Mouse (Mus musculus) adrenal gland, postnatal 14 days (tissue): Measurements from ENCODE around the gene Rsrc1. TPM values are rescaled to one million over a fixed set of nuclear protein-coding genes. Genes with fewer than 3 reads are reported as not detected.

Source experiments
- DNase-seq: peaks from one replicate; pipeline ENCODE4 v3.0.0; 2021; ENCODE audit warnings: mixed read lengths
- total RNA-seq: library from RNA; stranded (reverse); gene quantifications from 2 replicates; pipeline ENCODE4 v1.2.3, GENCODE M21; 2021

Gene Rsrc1
- total RNA-seq, 1 experiment from 2014 or later: 26.3 TPM

DNA sequence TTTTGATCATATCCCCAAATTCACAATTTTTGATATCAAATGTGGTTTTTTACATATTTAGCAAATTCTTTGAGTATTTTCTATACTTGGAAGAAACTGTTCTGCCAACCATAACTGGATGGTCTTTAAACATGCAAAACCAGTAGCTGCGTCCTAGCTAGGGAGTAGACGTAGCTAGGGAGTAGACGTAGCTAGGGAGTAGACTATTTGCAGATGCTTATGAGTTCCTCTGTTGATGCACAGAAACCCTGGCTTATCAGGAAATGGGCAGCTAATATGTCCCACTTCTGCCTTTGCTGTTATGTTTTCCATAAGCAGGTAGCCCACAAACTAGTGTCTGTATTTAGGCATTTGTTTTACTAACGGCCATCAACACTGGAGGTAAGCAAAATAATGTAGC lies 298.6 kb downstream of the Rsrc1 start:
- DNase-seq: no peak

DNA sequence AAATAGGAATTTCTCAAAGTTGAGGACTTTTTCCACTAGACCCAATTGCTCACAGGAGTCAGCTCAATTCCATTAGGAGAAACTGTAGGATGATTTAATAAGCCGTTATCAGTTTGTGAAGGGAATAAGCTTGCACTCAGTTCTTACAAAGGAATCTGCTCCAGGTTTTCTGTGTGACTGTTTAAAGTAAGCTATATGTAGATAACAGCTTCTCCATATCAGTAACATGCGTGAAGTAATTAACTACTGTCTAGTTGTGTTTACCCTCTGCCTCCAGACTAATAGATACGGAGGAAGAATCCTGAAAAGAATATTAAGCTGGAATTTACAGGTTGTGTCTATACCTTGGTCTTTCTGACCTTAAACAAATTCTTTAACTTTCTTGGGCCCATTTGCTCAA lies 299.1 kb downstream of the Rsrc1 start:
- DNase-seq: no peak

DNA sequence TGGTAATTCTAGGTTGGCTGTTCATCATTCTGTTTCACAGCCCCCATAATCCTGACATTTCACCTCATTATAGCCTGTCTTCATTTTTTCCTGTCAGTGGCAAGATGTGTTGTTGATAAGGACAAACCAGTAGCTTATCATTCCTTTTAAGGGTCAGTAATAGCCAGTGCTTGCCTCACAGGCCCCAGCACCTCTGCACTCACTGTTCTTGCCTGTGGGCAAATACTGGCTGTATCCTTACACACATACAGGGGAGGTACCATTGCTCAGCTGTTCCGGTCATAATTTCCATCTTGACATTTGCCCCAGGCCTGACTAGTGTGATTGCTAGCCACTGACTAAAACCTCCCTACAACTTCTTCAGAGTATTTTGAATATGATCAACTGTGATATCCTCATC lies 302.8 kb downstream of the Rsrc1 start:
- DNase-seq: peak; percentile 8

DNA sequence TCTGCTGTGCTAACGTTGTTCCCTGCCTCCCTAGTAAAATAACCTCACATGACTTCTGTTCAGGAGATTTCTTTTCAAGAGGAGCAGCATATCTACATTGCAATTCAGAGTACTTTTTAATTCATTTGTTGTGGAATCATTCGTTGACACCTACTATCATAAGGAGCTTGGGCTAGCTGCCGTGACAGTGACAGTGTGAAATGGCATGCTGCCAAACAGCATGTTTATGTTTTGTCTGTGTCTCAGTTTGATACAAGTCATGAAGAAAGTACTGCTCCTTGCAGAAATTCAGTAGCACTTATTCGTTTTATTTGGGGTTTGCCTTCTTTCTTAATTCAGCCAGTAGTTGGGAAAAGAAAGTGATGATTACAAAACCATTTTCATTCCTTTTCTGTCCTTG lies 303.7 kb downstream of the Rsrc1 start:
- DNase-seq: peak; percentile 15

DNA sequence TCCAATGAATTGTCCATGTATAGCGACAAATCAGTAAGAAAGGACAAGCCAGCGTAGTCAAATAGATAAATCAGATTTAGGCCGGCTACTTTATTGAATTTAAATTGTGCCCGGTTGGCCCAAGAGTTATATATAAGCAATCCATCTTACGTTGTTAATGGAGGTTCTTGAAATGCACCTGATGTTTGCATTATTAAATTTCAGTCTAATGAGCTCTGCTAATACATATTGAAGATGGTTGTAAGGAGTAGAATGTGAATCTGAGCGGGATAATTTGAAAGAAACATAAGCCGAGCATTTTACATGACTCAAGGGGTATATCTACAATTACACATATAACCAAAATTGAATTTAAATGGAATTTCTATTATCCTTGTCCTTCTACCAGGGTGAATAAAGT lies 307.5 kb downstream of the Rsrc1 start:
- no peak for DNase-seq

DNA sequence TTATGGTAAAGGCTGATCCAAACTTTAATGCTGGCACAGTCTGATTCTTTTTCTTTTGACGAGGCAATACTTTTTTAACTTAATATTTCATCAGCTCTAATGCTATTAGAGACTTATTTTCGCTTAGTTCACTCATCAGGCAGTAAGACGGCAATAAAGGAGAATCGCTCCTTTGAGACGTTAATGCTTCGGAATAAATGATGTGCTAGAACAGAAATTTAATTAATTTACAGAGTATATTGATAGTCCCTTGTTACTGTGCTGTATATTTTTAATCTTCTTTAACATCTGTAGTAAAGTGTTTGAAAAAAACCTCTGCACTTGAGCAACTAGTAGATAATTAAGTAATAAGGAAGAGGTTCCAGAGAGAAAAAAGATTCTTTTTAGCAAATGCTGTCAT lies 308.3 kb downstream of the Rsrc1 start:
- no peak for DNase-seq

DNA sequence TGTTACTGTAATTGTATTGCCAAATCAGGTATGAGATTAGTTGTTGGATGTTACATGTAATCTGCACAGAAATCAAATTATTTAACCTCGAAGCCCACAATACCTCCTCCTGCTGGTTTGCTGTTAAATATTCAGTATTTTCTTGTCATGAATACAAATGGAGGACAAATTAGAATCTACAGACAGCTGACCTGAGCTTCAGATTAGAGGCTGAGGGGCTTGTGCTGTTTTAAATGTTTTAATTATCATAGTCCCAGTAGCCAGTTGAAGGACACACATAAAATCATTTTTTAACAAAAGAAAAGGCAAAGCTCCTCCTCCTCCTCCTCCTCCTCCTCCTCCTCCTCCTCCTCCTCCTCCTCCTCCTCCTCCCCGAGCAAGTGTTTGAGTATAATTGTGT lies 327.5 kb downstream of the Rsrc1 start:
- DNase-seq: no peak

DNA sequence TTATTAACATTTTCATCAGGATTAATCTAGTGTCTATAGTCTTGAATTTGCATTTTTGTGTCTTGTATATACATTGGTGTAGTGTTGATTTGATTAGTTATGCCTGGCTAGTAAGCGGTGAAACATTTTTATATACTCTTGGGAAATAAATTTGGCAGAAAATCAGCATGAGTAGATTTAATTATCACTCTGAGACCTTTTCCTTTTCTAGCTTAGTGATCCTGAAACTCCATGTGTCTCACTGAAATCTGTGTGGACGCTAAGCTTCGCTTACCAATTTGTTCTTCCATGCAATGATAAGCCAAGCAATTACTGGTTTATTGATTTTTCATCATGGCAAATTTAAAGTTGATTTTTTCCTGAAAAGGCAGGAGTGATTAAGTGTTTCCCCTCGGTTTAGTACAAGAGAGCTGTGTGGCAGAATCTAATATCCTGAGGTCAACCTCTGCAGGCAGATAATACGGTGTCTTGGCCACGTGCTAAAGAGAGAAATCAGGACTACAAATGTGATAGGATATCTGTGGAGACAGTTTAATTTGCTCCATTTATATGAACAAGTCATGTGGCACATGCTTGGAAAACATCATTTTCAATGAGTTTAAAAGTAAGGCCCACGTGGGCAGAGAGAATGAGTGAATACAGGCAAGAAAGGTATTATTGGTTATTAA lies 328.6 kb downstream of the Rsrc1 start:
- DNase-seq: no peak

DNA sequence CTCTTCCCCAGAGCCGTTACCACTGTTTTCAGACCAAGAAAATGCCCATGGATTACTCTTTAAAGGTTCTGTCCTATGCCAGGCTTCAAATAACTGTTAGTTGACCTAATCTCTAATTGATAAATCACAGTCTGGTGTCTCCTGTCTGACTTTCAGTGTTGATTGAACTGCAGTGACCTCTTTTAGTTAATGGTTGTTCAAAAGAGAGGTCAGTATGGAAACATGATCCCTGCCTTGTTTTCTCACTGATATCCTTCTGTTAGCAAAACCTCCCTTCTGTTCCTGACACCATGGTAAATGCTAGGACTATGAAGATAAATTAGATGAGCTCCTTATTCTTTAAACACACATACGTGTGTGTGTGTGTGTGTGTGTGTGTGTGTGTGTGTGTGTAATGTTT lies 330.2 kb downstream of the Rsrc1 start:
- DNase-seq: no peak

DNA sequence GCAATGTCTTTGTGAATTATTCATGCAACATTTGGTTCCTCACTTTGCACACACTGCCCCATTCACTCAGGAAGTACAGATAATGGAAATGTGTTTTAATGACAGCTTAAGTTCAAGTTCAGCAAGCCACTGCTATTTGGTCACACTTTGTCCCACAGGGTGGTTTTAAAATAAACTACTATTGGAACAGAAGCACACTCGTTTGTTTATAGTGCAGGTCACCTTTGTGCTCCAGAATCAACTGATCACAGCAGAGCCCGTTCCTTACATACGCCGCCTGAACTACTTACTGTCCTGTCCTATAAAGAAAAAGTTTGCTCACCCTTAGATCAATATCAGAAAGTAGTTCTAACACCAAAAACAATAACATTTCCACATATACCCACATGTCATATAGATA lies 341.2 kb downstream of the Rsrc1 start:
- no peak for DNase-seq

DNA sequence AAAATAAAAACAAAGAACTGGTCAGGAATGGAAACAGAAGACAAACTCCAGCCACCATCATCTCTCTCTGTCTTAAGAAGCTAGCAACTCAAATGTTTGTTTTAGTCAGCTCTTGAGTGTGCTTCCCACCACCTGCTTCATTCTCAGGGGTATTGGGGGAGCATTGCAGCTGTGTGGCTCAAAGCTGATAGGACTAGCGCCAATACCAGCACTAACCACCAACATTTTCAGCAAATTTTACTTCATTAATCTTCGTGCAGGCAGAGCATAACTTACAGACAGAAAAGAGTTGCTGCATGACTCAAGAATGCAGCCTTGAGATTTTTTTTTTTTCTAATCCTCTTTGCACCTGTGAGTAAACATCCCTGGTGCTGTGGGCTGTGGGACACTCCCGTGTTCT lies 358.4 kb downstream of the Rsrc1 start:
- no peak for DNase-seq

DNA sequence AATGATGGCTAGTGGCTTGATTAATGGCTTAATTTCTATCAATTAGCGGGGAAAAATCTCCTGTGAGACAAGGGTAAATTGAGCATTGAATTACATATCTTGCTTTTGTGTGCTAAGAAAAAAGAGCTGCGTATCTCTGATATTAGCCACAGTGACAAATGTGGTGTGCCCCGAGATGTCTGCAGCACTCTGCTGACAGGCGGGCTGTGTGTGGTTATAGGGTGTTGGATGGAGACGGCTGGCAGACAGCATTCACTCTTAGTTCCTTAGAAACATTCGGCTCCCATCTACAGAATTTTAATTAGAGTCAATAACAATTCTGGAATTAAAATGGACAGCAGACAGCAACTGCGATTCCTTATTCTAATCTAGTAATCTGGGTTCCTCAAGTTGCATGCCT lies 359.7 kb downstream of the Rsrc1 start:
- DNase-seq: no peak

DNA sequence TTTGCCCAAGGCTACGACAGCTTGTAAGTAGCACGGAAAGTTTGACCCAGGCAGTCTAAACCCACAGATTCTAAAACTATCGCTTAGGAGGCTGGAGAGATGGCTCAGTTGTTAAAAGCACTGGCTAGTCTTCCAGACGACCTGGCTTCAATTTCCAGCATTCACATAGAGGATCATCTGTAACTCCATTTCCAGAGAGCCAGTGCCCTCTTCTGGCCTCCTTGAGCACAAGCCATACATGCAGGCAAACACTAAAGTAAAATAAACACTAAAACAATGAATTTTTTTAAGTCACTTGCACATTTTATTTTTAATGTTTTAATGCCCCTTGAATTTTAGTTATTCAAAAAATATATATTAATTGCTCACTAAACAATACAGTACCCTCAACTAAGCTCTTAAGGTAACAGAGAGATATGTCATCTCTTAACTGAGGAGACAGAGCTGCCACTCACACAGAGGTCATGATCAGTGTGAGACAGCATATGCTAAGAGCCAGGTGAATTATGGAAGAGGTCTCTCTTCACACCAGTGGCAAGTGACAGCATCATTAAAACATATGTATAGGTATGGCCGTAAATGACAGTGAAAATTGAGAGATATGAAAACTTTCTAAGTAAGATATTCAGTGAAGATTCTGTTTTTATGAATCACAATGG lies 361.9 kb downstream of the Rsrc1 start:
- DNase-seq: peak; percentile 17

DNA sequence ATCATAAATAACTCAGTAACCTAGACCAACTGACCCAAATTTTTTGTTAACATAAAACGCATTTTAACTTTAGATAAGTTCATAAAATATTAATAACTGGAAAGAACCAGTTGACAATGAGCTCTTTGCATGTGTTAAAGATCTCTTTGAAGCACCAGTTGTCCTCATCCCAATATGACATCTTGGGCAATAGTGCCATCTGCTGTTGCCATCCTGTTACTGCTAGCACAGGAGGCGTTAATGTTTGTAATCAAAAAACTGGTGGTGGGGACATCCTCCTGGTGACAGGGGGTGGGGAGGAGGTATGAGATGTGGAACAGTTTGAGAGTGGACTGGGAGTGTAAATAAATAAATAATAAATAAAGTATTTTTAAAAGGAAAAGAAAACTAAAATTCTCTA lies 363.4 kb downstream of the Rsrc1 start:
- peak; percentile 59 for DNase-seq

DNA sequence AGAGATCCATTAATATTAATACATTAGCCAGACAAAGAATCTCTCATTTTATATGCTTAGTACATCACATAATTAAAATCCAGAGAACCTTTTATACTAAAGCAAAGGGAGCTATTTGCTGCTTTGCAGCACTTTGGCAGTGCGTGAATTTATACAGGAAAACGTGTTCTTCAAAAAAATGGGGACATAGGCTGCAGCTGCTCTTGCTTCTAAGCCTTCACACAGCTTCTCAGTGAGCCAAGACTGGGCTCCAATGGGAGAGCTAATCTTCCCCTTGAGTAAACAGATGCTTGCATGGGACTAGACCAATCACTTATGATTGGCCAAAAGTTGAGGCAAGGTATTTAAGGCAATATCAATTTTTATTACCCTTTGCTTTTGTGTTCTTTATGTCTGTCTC lies 365.5 kb downstream of the Rsrc1 start:
- DNase-seq: no peak

DNA sequence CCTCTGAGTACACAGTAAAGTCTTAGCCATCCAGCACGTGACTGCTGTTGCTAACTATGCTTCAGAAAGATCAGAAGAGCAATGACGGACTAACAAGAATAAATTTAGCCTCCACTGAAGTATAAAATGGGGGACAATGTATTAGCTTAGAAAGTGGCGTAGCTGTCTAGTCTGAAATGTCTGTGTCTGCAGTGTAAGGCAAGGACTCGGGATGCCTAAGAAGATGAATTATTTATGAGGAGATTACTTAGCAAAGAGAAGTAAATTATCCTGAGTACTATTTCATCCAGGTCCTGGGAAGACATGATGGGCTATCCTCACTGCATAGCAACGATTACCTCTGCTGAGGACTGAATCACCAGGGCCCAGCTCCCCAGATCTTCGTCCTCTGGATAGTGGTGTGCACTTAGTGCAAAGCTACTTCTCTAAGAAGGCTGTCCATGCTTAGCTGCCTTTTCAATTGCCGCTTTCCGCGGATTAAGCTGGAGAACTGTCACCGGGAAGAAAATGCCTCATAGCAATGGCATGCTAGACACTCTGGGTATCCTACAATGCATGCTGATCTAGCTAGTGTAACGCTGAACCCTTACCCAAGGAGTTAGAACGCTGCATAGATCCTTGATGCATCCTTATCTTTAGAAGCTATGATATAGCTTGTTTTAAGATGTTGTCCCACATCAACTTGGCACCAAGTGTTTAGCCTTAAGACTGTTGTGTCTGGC lies 370.4 kb downstream of the Rsrc1 start:
- DNase-seq: no peak

DNA sequence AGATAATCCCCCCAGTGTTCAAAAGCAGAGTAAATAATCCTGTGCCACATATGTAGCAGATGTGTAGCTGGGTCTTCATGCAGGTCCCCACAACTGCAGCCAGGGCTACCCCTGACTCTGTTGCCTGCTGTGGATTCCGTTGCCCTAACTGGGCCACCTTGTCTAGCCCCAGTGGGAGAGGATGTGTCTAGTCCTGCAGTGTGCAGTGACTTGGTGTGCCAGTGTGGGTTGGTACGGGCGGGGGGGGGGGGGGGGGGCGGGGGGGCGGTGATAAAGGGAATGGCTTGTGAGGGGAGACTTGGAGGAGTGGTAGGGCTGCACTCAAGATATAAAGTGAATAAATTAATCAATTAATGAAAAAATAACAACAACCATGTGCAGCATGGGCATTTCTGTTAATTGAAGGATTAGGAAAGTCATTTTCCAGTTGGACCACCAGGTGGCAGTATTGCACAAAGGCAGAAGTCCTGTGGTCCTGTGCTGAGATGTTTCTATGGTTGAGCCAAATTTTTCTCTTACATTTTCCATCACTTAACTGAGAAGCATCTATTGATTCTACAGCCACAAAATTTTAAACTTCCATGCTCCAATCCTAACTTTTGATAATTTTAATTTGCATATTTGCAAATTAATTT lies 371.1 kb downstream of the Rsrc1 start:
- DNase-seq: peak; percentile 61

DNA sequence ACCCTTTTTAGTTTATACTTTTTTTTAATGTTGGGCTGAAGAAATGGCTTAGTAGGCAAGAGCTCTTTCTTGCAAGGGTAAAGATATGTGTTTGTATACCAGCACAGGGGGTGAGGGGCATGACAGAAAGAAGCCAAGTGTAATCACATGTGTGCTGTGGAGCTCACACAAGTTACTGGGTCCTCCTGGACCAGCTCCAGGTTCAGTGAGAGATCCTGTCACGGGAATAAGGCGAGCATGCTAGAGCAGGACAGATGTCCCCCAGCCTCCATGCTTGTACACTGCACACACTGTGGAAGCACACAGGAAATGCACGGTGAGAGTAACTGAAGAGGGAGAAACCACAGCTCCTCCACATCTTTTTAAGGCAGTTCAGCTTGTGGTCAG lies 371.6 kb downstream of the Rsrc1 start:
- DNase-seq: no peak

DNA sequence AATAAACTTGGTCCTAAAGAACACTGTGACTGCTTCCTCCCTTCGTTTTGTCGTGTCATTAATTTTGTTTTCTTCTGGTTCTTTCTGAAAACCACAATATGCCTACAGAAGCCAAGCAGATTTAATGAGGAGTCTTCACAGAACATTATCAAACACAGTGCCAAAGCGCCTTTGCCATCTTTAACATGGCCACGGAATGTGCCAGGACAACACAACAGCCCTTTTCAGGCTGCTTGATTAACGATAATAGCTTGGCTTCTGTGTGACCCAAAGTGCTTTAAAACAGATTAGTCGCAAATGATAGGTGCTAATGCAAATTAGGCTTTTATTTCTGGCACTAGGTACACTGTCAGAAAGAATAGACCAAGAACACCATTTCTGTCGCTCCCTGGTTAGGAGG lies 377.2 kb downstream of the Rsrc1 start:
- DNase-seq: no peak

DNA sequence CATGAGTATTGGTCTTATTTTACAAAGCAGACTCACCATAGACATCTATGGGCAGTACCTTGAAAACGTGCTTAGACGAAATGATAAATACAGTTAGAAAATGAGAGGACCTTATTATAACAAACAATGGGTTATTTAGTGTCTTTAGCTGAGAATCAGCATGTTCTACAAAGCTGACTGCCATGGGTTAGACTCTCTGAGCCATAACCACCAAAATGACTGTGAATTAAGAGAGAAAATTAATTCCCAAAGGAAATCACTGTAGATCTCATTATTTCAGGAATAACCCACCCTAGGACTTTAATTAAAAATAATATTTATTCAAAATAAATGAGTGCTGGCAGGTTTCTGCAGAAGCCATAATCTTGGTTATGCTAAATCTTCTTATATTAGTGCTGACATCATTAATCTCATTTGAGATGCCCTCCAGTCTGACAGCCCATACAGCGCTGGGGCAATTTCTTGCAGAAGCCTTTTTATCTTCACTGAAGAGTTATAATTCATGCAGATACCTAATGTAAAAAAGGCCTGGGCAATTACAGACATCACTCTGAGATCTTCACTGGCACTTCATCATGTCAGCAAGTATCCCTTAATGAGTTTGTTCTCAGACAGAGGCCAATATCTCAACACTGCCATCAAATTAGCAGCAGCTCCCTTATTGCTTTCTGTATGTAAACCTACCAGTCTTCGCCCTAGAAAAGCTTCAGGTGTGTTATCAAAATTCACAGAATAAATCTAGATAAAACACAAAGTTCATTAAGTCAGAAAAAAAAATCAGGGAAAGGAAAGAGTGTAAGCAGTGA lies 385.1 kb downstream of the Rsrc1 start:
- no peak for DNase-seq

DNA sequence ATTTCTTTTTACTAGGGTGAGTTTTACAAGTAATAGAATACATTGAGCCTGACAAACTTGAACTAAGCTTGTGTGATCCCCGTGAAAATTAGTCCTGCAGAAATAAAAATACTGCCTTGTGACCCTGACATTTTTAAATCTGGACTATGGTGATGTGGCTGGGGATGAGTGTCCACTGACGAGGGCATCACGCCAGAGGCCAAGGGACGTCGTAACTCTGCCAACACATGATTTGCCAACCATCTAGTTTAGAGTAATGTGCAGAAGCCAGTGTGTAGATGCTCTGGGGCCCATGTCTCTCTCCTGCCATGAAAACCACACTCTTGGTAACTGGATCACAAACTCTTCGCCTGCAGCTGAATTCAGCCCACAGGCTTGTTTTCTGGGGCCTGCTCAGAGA lies 386.3 kb downstream of the Rsrc1 start:
- peak; percentile 84 for DNase-seq

DNA sequence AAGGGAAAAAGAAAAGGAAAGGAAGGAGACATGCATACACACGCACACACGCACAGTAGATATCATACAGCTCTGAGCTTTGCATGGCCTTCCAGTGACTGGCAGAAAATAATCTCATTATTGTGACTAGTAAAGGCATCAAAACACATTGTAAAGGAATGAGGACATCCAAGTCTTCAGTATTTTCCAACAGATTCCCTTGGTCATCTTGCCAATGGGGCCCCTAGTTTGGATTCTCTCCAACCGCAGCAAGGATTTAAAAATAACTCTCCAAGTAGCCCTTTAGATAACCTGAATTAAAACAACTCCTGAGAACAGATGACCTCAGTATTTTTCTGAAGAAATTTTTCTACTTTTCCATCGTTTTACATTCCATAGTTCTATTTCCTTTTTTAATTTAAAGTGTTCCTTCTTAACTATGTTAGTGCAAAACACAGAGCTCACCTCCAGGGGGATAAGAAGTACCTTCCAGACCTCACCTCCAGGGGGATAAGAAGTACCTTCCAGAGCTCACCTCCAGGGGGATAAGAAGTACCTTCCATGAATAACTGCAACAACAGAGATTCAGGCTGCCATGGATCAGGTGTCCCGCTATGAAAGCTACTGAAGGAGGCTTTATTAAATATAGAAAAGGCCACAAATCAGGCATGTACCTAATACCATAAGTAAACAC lies 388.4 kb downstream of the Rsrc1 start:
- DNase-seq: no peak
